Mouse (Mus musculus): Measurements from ENCODE around the gene Camta1. TPM values are rescaled to one million over a fixed set of nuclear protein-coding genes. Genes with fewer than 3 reads are reported as not detected.
A peak's percentile ranks its signal among the peaks of the same experiment; 100 is the strongest.
"Not testable (repeated sequence)": the region's sequence is repeated elsewhere in the genome, so short reads cannot be mapped to it uniquely, and the experiment has no call there.

The Camta1 gene
- polyA plus RNA-seq, 1 experiment from 2014 or later: 137 TPM

DNA sequence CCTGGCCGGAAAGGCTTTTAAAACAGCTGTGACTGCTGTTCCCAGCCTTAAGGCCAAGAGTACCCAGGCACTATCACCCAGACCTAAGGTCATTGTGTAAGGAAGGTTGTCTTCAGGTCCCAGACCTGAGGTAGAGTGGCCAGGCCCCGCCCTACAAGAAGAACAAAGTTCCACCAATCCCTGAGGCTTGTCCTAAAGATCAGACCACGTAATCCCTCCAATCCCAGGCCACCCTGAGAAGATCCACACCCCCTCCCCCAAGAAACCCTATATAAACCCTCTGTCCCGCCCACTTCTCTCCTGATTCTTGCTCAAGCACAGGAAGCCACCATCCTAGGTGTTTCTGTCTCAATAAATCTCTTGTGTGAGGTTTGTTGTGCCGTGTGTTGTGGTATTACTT, 981.3 kb downstream of the Camta1 start:
- Histone ChIP-seq H3K36me3 (ENCODE audit: control insufficient read depth, insufficient read depth, low read length) (no peaks in the 10 kb centered on the region), H3K4me3 (ENCODE audit: low read depth, low read length) (no peak overlapping the region), H3K4me2 (no peak overlapping the region), H3K9me3 (replicated peaks; ENCODE audit: control insufficient read depth, low read length) (peaks cover 19% of the 10 kb centered on the region), H3K27me3 (ENCODE audit: control insufficient read depth, insufficient read depth, low read length) (no peaks in the 10 kb centered on the region), H3K4me1 (ENCODE audit: control insufficient read depth, insufficient read depth, low read length) (no peaks in the 10 kb centered on the region), H3K9ac (ENCODE audit: low read depth, low read length) (no peak overlapping the region), H3K27ac (ENCODE audit: low read depth, low read length) (no peak overlapping the region)
- WGBS (ENCODE audit: insufficient replicate concordance): 80% methylated on average over 5 of the region's 5 CpGs
- ATAC-seq (replicated peaks; ENCODE audit: insufficient number of reproducible peaks, low FRiP score, low TSS enrichment): no peak

DNA sequence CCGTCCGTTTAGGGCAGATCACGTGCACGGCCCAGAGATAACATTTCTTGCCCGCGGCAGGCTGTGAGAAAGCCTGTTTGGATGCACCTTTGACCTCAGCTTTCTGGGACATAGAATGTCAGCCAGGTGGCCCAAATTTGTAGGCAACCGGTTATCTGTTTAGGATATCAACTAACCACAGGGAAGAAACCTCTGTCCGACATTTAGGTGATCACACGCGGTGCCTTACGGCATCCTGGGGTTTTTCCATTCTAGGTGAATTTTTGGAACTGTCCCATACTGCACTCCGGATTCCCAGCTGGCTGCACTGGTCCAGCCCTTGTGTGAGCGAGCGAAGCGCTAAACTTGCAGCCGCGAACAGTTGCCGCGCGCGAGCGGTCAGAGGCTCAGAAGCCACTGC, 982.0 kb downstream of the Camta1 start:
- WGBS (ENCODE audit: insufficient replicate concordance): 88% methylated on average over 22 of the region's 22 CpGs
- Histone ChIP-seq H3K4me2 (no peak overlapping the region), H3K4me1 (ENCODE audit: control insufficient read depth, insufficient read depth, low read length) (no peaks in the 10 kb centered on the region), H3K27ac (ENCODE audit: low read depth, low read length) (no peak overlapping the region), H3K36me3 (ENCODE audit: control insufficient read depth, insufficient read depth, low read length) (no peaks in the 10 kb centered on the region), H3K4me3 (ENCODE audit: low read depth, low read length) (no peak overlapping the region), H3K27me3 (ENCODE audit: control insufficient read depth, insufficient read depth, low read length) (no peaks in the 10 kb centered on the region), H3K9me3 (replicated peaks; ENCODE audit: control insufficient read depth, low read length) (peaks cover 19% of the 10 kb centered on the region), H3K9ac (ENCODE audit: low read depth, low read length) (no peak overlapping the region)
- ATAC-seq (replicated peaks; ENCODE audit: insufficient number of reproducible peaks, low FRiP score, low TSS enrichment): no peak

DNA sequence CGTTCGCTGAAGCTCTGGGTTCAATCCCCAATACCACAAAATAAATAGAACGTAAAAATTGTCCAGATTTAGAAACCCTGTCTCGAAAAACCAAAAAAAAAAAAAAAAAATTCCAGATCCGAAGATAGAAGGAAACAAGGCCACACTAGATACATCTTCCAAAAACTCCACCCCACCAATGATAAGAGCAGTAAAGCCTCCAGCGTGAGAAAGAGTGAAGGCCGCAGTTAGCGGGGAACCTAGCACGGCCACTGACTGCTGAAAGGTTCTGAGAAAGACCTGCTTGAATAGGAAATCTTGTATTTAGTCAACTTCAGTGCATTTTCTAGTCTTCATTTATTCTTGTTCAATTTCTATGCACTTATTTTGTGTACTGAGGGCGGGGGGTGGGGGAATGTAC, 986.3 kb downstream of the Camta1 start:
- Histone ChIP-seq H3K4me1 (ENCODE audit: control insufficient read depth, insufficient read depth, low read length) (peaks cover 17% of the 10 kb centered on the region), H3K4me2 (no peak overlapping the region), H3K27ac (ENCODE audit: low read depth, low read length) (no peak overlapping the region), H3K4me3 (ENCODE audit: low read depth, low read length) (no peak overlapping the region), H3K9ac (ENCODE audit: low read depth, low read length) (no peak overlapping the region), H3K9me3 (replicated peaks; ENCODE audit: control insufficient read depth, low read length) (peaks cover 19% of the 10 kb centered on the region), H3K36me3 (ENCODE audit: control insufficient read depth, insufficient read depth, low read length) (no peaks in the 10 kb centered on the region), H3K27me3 (ENCODE audit: control insufficient read depth, insufficient read depth, low read length) (no peaks in the 10 kb centered on the region)
- ATAC-seq (replicated peaks; ENCODE audit: insufficient number of reproducible peaks, low FRiP score, low TSS enrichment): no peak
- WGBS (ENCODE audit: insufficient replicate concordance): 78% methylated on average over 10 of the region's 10 CpGs

DNA sequence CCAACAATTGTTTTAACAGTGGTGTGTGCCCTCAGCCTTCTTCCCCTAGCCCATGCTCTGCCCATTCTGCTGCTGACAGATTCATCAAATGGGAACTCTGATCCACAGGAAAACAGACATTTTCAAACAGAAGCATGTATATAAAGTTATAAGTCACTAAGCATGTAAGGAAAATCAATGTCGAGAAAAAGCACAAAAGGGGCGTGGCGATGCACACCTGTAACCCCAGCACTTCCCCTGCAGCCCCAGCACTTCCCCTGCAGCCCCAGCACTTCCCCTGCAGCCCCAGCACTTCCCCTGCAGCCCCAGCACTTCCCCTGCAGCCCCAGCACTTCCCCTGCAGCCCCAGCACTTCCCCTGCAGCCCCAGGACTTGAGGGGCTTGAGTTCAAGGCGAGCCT, 987.3 kb downstream of the Camta1 start:
- H3K9me3 ChIP-seq (replicated peaks; ENCODE audit: control insufficient read depth, low read length); H3K27ac ChIP-seq (ENCODE audit: low read depth, low read length); ATAC-seq (replicated peaks; ENCODE audit: insufficient number of reproducible peaks, low FRiP score, low TSS enrichment); H3K4me3 ChIP-seq (ENCODE audit: low read depth, low read length); H3K9ac ChIP-seq (ENCODE audit: low read depth, low read length); H3K4me2 ChIP-seq; H3K27me3 ChIP-seq (ENCODE audit: control insufficient read depth, insufficient read depth, low read length); H3K36me3 ChIP-seq (ENCODE audit: control insufficient read depth, insufficient read depth, low read length): not testable (repeated sequence)
- H3K4me1 ChIP-seq (ENCODE audit: control insufficient read depth, insufficient read depth, low read length): peaks cover 27% of the 10 kb centered on the region
- 77% methylated on average over 4 of the region's 4 CpGs for WGBS (ENCODE audit: insufficient replicate concordance)

DNA sequence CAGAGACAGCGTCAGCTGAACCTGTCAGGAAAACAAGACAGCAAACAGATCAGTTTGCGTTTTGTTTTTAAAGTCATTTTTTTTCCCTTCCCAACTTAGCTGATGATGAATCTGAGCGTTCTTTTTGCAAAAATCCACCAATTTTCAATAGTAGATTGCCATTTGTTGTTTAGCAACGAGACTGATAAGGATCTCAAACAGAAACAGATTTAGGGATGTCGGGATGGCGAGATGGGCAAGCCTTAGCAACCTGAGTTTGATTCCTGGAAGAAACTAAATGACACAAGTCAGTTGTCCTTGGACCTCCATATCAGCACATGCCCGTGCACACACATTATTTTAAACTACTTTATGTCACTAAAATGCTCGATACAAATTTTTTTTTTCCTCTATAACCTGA, 989.0 kb downstream of the Camta1 start:
- ATAC-seq (replicated peaks; ENCODE audit: insufficient number of reproducible peaks, low FRiP score, low TSS enrichment): no peak
- H3K27ac ChIP-seq (ENCODE audit: low read depth, low read length): peak overlapping the region; percentile 70; the same call in 1 of the 2 replicates
- H3K27me3 ChIP-seq (ENCODE audit: control insufficient read depth, insufficient read depth, low read length): no peaks in the 10 kb centered on the region
- no peak overlapping the region for H3K4me3 ChIP-seq (ENCODE audit: low read depth, low read length)
- H3K9me3 ChIP-seq (replicated peaks; ENCODE audit: control insufficient read depth, low read length): no peaks in the 10 kb centered on the region
- H3K4me2 ChIP-seq: no peak overlapping the region
- peaks cover 29% of the 10 kb centered on the region for H3K4me1 ChIP-seq (ENCODE audit: control insufficient read depth, insufficient read depth, low read length)
- no peaks in the 10 kb centered on the region for H3K36me3 ChIP-seq (ENCODE audit: control insufficient read depth, insufficient read depth, low read length)
- WGBS (ENCODE audit: insufficient replicate concordance): 60% methylated on average over 8 of the region's 8 CpGs
- no peak overlapping the region for H3K9ac ChIP-seq (ENCODE audit: low read depth, low read length)

DNA sequence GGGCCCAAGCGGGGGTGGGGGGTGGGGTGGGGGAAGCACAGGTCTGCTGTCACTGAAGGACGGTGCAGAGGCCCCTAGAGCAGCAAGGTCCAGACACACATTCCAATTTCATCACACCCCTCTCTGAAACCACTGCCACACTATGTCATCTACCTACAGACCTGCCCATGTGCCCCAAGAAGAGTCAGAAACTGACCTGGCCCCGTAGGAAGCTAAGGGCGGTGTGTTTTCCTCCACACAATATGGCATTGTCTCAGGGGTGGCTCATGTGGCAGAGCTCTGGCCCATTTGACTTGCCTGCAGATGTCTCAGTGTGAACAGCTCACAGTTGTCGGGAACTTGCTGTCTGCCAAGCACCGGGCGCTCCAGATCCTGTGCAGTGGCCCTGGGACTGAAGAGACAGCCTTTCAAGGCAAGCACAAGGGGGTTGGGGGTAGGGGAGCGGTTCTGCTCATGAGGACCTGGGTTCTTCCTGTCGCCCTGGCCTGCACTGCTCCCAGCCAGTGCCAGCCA, 989.5 kb downstream of the Camta1 start:
- no peak overlapping the region; the same call in 1 of the 2 replicates for H3K9ac ChIP-seq (ENCODE audit: low read depth, low read length)
- H3K4me1 ChIP-seq (ENCODE audit: control insufficient read depth, insufficient read depth, low read length): peaks cover 29% of the 10 kb centered on the region
- H3K36me3 ChIP-seq (ENCODE audit: control insufficient read depth, insufficient read depth, low read length): peaks cover 1% of the 10 kb centered on the region
- no peak overlapping the region for H3K4me3 ChIP-seq (ENCODE audit: low read depth, low read length)
- H3K4me2 ChIP-seq: no peak overlapping the region
- no peaks in the 10 kb centered on the region for H3K27me3 ChIP-seq (ENCODE audit: control insufficient read depth, insufficient read depth, low read length)
- WGBS (ENCODE audit: insufficient replicate concordance): 42% methylated on average over 9 of the region's 9 CpGs
- ATAC-seq (replicated peaks; ENCODE audit: insufficient number of reproducible peaks, low FRiP score, low TSS enrichment): no peak; the same call in 1 of the 2 replicates
- H3K27ac ChIP-seq (ENCODE audit: low read depth, low read length): peak overlapping the region; percentile 70
- H3K9me3 ChIP-seq (replicated peaks; ENCODE audit: control insufficient read depth, low read length): no peaks in the 10 kb centered on the region

DNA sequence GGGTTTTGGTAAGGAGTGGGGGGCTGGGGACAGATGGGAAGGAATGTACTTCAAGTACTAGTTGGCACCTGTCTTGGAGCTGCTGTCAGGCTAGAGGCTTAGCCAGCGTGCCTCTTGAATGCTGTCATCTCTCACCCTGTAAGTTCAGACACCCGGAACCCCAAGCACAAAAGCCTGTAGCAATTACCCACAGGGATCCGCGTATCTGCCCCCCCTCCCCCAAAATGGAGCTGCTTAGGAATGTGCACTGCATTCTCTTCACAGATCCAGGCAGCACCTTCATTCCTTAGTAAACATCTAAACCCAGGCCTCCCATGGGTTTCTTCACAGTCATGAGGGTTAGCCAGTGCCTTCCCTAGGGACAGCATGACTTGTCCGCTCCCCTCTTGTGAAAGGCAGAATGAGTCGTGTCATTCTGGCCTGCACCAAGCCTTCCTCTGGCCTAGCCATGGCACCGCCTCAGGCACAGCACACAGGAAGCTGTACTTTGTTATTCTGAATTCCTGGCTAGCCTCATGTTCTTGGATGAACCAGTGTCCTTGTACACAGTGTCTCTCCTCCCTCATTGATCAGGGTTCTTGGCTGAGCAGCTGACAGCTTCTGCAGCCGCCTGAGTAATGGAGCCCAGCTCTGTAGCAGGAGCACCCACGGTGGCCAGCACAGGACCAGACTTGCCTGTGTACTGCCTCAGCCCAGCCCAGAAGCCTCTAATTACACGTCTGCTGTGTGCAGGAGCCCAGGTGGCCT, 990.1 kb downstream of the Camta1 start:
- H3K4me1 ChIP-seq (ENCODE audit: control insufficient read depth, insufficient read depth, low read length): peaks cover 29% of the 10 kb centered on the region
- H3K27me3 ChIP-seq (ENCODE audit: control insufficient read depth, insufficient read depth, low read length): no peaks in the 10 kb centered on the region
- WGBS (ENCODE audit: insufficient replicate concordance): 26% methylated on average over 10 of the region's 10 CpGs
- ATAC-seq (replicated peaks; ENCODE audit: insufficient number of reproducible peaks, low FRiP score, low TSS enrichment): no peak; the same call in 1 of the 2 replicates
- peaks cover 7% of the 10 kb centered on the region for H3K36me3 ChIP-seq (ENCODE audit: control insufficient read depth, insufficient read depth, low read length)
- H3K9ac ChIP-seq (ENCODE audit: low read depth, low read length): peak overlapping the region; percentile 39; the same call in 1 of the 2 replicates
- no peak overlapping the region for H3K4me3 ChIP-seq (ENCODE audit: low read depth, low read length)
- H3K9me3 ChIP-seq (replicated peaks; ENCODE audit: control insufficient read depth, low read length): no peaks in the 10 kb centered on the region
- no peak overlapping the region for H3K4me2 ChIP-seq
- peak overlapping the region; percentile 70 for H3K27ac ChIP-seq (ENCODE audit: low read depth, low read length)

DNA sequence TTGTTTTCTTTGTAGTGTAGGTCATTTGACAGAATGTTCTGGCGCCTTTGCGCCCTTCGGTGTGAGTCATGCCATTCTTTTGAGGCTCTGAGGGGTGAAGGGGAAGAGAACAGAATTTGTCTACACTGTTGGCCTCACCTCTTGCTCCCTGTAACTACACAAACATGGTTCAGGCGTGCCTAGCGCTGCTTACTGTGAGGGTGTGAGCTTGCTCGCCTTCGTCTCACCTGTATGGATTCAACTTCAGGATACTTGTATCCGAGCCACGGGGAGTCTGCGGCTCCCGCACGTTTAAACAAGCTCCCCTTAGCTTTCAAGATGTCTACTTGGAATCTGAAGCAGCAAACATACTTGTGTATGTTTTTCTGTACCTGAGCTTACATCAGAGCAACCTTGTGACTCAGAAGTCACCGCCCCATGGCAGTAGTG, 990.7 kb downstream of the Camta1 start:
- Histone ChIP-seq H3K27ac (ENCODE audit: low read depth, low read length) (no peak overlapping the region), H3K9ac (ENCODE audit: low read depth, low read length) (no peak overlapping the region), H3K4me2 (no peak overlapping the region), H3K4me3 (ENCODE audit: low read depth, low read length) (no peak overlapping the region), H3K9me3 (replicated peaks; ENCODE audit: control insufficient read depth, low read length) (no peaks in the 10 kb centered on the region), H3K36me3 (ENCODE audit: control insufficient read depth, insufficient read depth, low read length) (peaks cover 12% of the 10 kb centered on the region), H3K4me1 (ENCODE audit: control insufficient read depth, insufficient read depth, low read length) (peaks cover 29% of the 10 kb centered on the region), H3K27me3 (ENCODE audit: control insufficient read depth, insufficient read depth, low read length) (no peaks in the 10 kb centered on the region)
- no peak for ATAC-seq (replicated peaks; ENCODE audit: insufficient number of reproducible peaks, low FRiP score, low TSS enrichment)
- 80% methylated on average over 13 of the region's 13 CpGs for WGBS (ENCODE audit: insufficient replicate concordance)
